Mouse (Mus musculus) cerebellum, postnatal 4 days (tissue): ENCODE data around the gene Eif4e2.

Experiments
- DNase-seq, 2 experiments: peaks; one replicate each; pipeline ENCODE4 v3.0.0; 2022; ENCODE audit warnings: low spot score in 2 of 2, mixed read lengths in 1 of 2

Eif4e2 gene

DNA sequence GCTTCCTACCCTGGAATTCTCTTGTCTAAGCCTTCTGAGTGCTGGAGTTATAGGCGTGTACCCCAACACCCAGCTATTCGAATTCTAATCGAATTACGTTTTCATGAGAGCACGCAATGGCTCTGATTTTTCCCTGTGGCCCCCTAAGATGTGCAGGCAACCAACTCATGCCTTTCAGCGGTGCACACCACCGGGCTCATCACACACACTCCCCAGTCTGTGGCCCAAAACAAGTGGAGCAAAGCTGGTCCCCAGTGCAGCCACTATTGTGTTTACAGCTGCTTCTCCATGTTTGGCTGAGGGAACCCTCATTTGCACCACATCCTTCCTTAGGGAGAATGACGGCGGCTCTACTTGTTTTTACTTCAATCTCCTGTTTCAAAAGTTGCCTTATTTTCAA is 49.5 kb downstream of the Eif4e2 start:
- no peak for DNase-seq

DNA sequence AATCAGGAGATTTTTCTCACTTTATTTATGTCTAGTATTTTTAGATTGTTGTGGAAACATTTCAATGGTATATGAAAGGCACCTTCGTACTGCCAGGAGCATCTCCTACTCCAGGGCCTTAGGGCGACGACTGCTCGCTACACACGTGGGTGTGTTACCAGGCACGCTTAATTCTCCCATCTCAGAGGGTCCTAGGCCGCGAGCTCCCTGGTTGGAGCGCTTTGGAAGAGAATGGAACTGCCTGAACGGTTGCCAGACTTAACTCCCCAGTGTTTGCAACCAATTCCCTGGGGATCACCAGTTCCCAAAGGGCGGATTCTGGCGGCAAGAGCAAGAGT is 50.1 kb downstream of the Eif4e2 start:
- no peak for DNase-seq

DNA sequence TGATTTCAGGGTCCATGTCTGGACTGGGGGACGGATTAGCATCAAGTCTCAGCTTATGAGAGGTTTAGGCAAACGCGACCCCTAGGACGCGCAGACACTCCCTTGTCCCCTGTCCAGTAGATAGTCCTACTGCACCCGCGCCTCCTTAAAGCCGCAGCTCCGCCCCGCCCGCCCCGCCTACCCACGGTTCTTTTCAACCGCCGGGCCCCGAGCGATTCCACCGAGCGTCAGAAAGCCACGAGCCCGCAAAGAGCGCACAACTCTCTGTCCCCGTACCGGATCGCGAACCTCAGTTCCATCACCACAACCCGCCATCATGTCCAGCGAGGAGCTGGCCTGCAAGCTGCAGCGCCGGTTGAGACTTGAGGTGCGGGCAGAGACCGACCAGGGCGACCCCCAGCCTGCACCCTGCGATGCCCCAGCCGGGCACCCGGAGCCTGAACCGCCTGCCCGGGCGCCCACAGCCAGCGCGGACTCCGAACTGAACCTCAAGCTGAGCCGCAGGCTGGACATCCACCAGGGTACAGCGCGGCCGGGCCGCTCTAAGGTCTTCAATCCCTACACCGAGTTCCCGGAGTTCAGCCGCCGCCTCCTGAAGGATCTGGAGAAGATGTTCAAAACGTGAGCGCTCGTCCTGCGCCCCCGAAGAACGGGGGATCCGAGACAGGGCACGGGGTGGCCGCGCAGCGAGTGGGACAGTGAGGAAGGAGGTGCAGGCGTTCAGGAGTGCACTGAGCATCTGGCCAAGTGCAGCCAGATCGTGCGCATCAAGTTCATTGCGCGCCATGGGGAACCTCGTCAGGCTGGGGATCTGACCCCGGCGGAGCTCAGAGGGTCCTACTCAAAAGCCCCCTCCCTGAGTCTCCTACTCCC is 50.7 kb downstream of the Eif4e2 start, which contains the start of gene Efhd1:
Gene Efhd1 (plus strand): TSS at position 230 of the 873 bp plus-strand sequence.
- peak in 1 of 2 experiments; percentile 41 for DNase-seq

DNA sequence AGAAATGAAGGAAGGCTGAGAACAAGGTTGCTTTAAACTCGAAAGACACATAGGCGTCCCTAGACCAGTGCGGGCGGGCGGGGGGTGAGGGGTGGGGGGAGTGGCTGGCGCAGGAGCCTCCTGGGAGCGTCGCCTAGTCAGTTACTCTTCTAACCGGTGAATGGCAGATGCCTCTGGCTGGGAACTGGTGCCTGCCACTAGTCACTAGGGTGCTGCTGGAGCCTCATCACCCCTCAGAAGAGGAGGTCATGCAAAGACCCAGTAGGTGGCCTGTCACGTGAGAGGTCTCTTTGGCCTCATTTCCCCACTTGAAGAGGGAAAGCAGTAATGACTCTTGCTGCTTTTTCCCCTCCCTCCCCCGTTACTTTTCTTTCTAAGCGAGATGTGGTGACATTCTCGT is 51.5 kb downstream of the Eif4e2 start:
- DNase-seq: no peak

DNA sequence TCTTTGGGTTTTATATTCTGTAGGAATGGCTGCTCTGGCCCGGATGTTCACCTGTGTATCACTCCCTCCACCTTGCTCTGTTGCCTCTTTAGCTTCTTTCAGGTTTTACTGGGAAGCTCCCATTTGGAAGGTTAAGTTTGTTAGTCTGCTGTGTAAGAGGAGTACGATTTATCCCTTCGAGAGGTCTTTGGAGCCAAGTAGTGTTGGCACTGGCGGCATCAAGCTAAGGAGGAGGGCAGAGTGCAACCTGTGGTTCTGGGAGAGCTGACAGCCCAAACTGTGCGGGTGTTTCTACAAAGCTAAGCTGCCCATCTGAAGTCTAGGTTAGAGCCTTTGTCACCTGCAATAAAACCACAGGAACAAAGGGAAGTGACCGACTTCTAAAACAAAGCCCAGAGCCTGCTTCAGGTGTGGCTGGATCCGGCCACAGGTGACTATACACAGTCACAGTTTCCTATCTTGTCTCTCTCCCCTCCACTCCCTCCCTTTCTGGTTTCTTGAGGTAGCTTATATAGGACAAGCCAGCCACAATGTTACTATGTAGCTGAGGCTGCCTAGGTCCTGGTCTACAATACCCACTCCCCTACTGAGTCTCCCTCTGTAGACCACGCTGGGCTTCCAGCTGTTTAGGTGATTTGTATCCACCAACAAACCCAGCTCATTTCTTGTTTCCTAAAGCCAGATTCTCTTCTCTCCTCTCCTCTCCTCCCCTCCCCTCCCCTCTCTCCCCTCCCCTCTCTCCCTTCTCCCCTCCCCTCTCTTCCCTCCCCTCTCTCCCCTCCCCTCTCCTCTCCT is 52.8 kb downstream of the Eif4e2 start:
- no peak for DNase-seq

DNA sequence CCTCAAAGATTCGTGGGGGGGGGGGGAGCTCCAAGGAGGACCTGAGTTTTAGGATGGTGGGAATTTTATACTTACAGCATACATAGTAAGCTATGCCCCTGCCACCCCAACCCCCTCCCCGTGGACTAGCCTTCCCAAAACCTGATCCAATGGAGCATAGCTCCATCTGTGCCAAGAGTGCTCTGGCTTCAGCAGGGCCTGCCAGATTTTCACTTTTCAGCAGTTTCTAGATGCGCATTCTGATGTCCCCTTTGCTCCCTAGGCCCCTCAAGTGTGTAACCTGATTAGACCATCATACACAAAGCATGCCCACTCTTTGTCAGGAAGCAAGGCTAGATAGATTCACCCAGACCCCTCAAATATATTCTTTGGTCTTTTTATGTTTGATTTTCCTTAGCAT is 56.5 kb downstream of the Eif4e2 start:
- DNase-seq: no peak

DNA sequence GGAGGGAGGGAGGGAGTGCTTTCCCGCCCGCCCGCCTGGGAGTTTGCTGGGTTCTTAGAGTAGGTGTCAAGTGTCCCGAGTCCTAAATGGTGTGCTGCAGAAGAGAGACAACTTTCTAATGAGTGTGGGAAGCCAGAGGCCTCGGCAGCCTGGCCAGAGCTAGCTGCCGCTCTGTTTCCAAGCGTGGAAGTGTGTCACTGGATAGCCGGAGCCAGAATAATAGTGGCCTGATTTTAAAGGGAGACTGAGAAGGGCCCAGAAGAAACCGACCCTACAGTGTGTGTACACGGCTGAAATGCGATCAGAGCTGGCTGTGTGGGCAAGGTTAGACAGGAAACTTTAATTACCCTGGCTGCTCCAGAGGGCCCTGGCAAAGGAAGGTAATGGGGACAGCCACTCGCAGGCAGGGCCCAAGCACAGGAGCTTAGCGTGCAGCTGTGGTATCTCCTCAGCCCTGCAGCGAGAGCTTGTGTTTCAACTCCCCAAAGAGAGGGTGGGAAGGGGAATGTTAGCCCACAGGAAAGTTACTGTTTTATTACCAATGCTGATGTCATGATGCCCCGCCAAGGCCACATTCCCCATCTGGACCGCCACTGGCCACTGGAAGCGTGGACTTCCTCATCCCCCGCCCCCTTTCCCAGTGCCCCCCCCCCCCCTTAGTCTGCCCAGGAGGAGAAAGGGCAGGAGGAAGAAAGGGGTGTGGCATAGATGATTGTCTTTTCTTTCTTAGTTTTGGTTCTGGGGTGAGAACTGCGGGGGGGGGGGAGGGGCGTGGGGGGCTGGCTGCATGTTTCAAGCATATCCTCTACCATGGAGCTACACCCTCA is 57.1 kb downstream of the Eif4e2 start:
- DNase-seq: no peak

DNA sequence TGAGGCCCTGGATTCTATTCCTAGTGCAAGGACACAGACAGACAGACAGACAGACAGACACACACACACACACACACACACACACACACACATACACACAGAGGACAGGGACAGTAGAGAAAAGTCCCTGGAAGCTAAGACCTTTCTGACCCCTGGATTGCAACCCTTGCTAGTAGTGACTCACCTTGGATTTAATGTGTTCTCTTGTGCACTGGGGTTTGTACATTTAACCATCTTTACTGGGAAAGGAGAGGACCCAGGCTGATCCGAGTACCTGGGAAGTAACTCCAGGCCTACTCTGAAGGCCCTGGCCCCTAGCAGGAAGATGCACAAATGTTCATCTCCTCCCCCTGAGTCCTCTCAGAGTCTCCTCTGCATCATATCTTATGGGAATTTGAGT is 57.9 kb downstream of the Eif4e2 start:
- DNase-seq: no peak

DNA sequence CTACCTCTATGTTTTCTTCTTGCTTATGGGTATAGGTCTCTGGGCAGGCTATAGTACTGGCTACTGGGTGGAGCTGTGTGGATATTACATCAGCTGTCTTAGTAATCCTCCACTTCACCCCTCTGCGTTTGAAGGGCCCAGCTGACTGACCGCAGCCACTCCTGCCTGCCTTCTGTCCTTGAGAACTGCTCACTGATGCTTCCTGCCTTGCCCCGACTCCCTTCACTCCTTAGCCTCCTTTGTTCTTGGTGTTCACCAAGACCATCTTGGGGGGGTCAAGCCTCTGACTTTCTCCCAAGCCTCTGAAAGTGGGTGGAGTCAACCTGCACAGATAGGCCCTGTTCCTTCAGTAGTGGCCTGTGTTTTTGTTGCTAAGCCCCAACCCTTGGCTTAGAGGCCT is 58.7 kb downstream of the Eif4e2 start:
- no peak for DNase-seq

DNA sequence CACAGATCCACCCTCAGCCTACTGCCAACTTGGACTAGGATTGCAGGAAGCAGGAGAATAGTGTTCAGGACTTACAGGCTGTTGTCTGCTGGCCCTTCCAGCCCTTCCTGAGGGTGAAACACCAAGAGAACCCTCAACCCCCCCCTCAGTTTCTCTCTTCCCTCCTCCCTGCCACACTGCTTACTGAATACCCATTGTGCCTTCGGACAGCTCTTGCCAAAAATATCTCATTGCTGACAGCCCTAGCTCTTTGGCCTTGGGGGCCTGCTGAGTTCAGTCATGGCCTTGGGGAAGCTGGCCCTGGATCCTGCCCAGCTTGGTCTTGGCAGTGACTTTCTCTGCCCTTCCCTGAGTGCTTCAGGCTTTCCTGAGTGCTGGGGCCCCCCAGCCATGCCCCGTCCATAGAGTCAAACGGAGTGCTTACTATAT is 59.8 kb downstream of the Eif4e2 start:
- DNase-seq: peak in 1 of 2 experiments; percentile 56

DNA sequence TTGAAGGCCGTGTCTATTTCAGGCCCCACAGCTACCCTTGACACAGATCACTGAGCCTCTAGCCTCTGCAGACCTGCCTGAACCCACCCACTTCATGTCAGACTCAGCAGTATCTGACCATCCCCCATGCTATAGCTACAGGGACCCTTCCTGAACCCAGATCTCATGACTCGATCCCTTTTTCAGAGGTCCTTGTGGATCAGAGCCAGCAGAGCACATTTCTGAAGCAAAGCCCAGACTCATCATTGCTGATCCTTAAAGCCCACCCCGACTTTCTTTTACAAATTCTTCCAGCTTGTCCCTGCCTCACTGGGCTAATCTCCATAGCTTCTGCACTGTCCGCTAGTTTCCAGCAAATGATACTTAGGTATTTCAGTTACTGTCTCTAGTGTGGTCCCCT is 60.4 kb downstream of the Eif4e2 start:
- peak in 1 of 2 experiments; percentile 15 for DNase-seq

DNA sequence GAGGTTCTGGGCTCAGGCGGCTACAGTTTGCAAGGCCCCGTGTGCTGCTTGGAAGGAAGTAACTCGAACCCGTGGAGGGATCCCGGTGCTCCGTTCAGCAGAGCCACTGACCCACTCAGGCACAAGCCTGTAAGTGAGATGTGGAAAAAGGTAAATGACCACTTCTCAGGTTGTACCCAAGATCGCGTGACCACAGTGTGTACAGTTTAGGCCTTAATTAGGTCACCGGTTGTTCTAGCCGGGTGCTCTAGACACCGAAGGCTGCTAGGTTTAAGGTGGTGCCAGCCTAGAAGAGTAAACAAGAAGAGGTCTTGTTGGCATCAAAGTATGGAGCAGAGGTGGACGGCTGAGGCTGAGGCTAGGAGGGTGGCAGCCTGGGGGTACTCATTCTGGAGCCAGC is 61.4 kb downstream of the Eif4e2 start:
- DNase-seq: no peak

DNA sequence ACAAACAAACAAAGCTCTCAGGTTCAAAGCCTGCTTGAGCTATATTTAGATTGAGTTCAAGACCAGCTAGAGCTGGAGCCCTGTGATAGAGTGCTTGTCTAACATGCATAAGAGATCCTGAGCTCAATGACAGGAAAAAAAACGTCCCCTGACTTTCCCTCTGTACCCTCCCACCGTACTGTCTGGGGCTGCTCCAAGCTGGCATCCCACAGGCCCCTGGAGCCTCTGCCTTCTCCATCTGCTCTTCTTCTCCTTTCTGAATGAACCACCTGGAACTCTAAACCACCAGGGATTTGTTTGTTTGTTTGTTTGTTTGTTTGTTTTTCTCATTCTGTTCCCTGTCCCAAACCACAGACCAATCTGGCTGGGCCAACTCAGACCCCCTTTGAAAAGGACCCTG is 62.3 kb downstream of the Eif4e2 start:
- DNase-seq: no peak

DNA sequence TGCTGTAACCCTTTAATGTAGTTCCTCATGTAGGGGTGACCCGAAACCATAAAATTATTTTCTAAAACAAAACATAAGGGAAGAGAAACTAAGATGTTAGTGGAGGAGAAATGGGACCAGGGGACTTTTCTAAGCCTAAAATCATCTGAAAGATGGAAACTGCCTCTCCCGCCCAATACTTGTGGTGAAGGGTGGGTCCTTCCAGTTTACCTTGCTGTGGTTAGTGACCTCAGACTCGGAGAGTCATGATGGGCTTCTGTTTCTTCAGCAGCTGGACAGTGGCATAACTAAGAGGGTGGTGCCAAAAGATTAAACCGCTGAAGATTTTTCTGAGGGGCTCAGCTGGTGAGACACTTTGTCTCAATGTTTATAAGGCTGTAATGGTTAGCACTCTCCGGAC is 66.6 kb downstream of the Eif4e2 start:
- DNase-seq: no peak

DNA sequence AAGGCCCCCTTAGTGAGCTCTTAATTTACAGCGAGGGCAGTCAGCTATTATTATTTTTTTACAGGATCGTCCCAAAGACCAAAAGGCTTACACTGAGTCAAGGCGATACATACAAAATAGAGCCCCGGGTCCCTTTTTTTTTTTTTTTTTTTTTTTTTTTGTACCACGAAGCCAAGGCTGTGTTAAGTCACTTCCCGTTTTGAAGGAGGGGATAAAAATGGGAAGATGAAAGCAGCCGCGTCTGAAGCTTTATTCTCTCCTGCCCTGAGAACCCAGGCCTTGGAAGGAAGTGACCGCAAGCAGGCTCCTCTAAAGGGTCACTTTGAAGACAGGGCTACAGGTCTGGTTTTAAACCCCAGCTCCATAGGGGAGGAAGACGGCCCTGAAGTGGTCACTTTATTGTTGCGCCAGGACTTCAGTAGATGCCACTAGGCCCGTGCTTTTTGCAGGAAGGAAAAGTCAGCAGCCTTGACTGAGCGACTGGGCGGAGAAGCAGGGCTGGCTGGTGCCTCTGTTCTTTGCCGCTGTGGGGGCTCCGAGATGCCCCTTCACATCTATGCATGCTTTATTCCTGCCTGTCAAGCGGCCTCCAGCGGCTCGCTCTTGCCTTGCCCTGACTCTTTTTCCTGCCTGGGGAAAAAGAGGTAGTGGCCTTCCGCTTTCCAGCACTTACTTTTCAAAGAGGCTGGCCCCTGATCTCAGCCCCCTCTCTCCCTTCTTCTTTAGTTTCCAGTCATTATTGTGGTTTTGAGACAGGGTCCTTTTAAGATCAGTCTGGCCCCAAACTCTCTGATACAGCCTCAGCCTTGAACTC is 68.1 kb downstream of the Eif4e2 start:
- no peak for DNase-seq

DNA sequence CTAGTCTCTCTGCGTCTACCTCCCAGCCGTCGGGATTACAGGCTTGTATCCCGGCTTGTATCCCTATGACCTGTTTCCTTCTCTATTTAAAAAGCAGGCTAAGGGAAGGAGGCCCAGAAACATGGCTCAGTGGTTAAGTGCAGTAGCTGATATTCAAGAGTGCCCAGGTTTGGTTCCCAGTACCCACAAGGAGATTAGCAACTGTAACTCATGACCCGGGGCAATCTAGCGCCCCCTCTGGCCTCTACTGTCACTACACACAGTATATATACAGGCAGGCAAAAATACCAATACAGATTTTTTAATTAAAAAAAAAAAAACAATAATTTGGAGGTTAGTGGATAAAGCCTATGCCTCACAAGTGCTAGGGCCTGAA is 68.7 kb downstream of the Eif4e2 start:
- no peak for DNase-seq

DNA sequence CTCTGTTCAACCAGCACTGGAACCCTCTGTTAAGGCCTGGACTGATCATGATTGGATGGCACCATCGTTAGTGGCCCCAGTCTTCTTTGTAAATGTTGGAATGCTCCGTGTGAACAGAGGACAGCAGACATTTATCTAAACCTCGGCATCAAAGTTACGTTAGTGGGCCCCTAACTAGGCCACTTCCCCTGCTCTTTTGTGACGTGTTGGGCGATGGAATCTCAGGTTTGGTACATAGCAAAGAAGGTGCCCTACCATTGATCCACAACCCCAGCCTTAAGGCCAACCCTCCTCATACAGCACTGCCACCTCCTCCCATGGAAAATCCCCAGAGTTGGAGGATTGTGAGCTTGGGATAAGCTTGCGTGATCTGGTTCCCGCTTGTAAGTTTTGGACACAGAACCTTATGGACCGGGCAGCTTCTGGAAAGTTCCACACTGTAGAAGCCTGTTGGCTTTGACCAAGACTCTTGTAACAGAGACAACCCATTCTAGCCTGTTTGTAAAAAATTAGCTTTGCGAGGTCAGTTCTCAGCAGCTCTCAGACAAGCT is 69.8 kb downstream of the Eif4e2 start:
- DNase-seq: no peak

DNA sequence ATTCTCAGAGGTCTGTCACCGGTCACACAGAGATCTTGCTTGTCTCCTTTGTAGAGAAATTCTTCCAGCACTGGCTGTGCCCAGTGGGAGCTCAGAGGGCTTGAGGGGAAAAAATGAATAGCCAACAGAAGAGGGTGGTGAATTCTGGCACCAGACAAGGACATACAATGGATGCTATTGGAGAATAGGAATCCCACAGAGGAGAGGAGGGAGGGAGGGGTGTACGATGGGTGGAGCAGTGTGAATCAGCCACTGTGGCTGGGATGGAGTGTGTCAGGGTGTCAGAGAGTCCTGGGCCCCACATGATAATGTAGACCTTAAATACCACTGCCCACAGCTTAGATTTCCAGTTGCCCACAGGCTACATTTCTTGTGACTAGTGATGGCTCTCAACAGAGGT is 73.4 kb downstream of the Eif4e2 start:
- no peak for DNase-seq
